ENCODE assay signal across 19 mouse cellular contexts in the genomic region with DNA sequence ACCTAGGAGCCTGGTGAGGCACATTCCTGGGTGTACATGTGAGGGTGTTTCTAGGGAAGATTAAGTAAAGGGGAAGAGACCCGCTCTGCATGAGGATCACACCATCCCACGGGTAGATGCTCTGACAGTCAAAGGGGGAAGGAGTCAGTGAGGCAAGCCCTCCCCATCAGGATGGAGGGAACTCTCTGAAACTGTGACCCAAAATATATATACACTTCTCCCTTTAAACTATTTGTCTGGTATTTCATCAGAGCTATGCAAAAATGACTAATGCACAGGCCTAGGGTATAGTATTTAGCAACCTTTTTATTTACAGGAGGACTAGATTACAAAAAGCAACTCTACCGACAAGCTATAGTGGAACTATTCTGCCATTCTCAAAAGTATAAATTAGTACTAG. TPM values are rescaled to one million over a fixed set of nuclear protein-coding genes. Genes with fewer than 3 reads are reported as not detected.
"Had no signal": no experiment of that assay in that cellular context is flagged by ENCODE, and none has a peak within 500 bp of the region (broad histone marks: within the 10 kb centered on the region; RNA-seq: fewer than 3 reads in every experiment).

No protein-coding gene starts in this region.

- DNase-seq: kidney, adult 18-20 months; kidney, adult 9 months; kidney, postnatal 14 days; kidney, postnatal 4 days; layer of hippocampus, adult 9-11 months; liver, embryonic 13.5 days; lung, adult 2 months; lung, postnatal 14 days; midbrain, embryonic 14.5 days; retina, postnatal 1 day; right cerebral cortex, postnatal 25 days; spleen, adult 18-20 months; thymus, adult 18-20 months; thymus, postnatal 36 days had no signal

- H3K4me3 ChIP-seq: layer of hippocampus, adult 2 months; left cerebral cortex, adult 2 months; liver, embryonic 13.5 days; neural tube, embryonic 13.5 days had no signal

- H3K27ac ChIP-seq: layer of hippocampus, adult 2 months; left cerebral cortex, adult 2 months; liver, embryonic 13.5 days; neural tube, embryonic 13.5 days had no signal

- H3K9me3 ChIP-seq: liver, embryonic 13.5 days; neural tube, embryonic 13.5 days had no signal

- ATAC-seq: intestine, embryonic 16.5 days had no signal

- H3K9ac ChIP-seq: liver, embryonic 13.5 days; neural tube, embryonic 13.5 days had no signal

- H3K27me3 ChIP-seq: liver, embryonic 13.5 days; neural tube, embryonic 13.5 days had no signal

RNA-seq across cellular contexts. Expression of gene Ddr2, which starts 54.4 kb away (rescaled TPM):
- total RNA-seq: neutrophil, adult 5-6 weeks had no signal
